Mouse (Mus musculus) forebrain, embryonic 14.5 days (tissue): ENCODE data around the gene Nppa. TPM values are rescaled to one million over a fixed set of nuclear protein-coding genes. Genes with fewer than 3 reads are reported as not detected.

Experiments
- ATAC-seq: fragments of 200-750 bp; cut with Nextera tagmentation; 2 replicates; pipeline ENCODE4 v1.8.0; 2017; ENCODE audit warnings: mild to moderate bottlenecking, moderate library complexity
- DNase-seq: peaks from one replicate; pipeline ENCODE4 v3.0.0-alpha.2; 2015; ENCODE audit warnings: low spot score
- H3K27ac ChIP-seq: fragments of 300-500 bp; sonication (generic); 2 replicates; pipeline ENCODE4 v1.5.1; 2014; ENCODE audit warnings: low read depth, mild to moderate bottlenecking, control low read depth, low read length, moderate library complexity
- H3K27me3 ChIP-seq: fragments of 300-500 bp; sonication (generic); replicated peaks from 2 replicates; pipeline ENCODE4 v1.6.1; 2014; ENCODE audit warnings: low read length, control low read depth, mixed read lengths; ENCODE audit not compliant: control insufficient read depth, insufficient read depth
- H3K36me3 ChIP-seq: fragments of 300-500 bp; sonication (generic); 2 replicates; pipeline ENCODE4 v1.6.1; 2014; ENCODE audit warnings: low read length, control low read depth; ENCODE audit not compliant: control insufficient read depth, insufficient read depth
- H3K4me1 ChIP-seq: fragments of 300-500 bp; sonication (generic); 2 replicates; pipeline ENCODE4 v1.6.1; 2014; ENCODE audit warnings: antibody characterized with exemption, low read length, control low read depth; ENCODE audit not compliant: control insufficient read depth, insufficient read depth
- H3K4me2 ChIP-seq: fragments of 300-500 bp; sonication (generic); 2 replicates; pipeline ENCODE4 v1.6.1; 2014; ENCODE audit warnings: mild to moderate bottlenecking, control low read depth, low read length
- H3K4me3 ChIP-seq: fragments of 300-500 bp; sonication (generic); 2 replicates; pipeline ENCODE4 v1.5.1; 2014; ENCODE audit warnings: low read depth, low read length, control low read depth
- H3K9ac ChIP-seq: fragments of 300-500 bp; sonication (generic); 2 replicates; pipeline ENCODE4 v1.6.1; 2014; ENCODE audit warnings: mild to moderate bottlenecking, low read length, control low read depth, moderate library complexity
- H3K9me3 ChIP-seq: fragments of 300-500 bp; sonication (generic); replicated peaks from 2 replicates; pipeline ENCODE4 v1.6.1; 2016; ENCODE audit warnings: low read length, control low read depth, mixed read lengths; ENCODE audit not compliant: control insufficient read depth
- WGBS: fragments of 180-500 bp; shearing (Covaris S2); extraction: QIAGEN DNeasy Blood & Tissue Kit; methylation state at CpG from one replicate; pipeline ENCODE4 v1.1.7; 2014; 5-methylcytosine and 5-hydroxymethylcytosine counted together
- polyA plus RNA-seq: library from polyadenylated mRNA; unstranded; fragments of >200 nt; fragmentation: Nextera tagmentation; extraction: Ambion mirVana; gene quantifications from 2 replicates; pipeline ENCODE4 v1.2.1, GENCODE M21; 2014

Gene Nppa
- polyA plus RNA-seq: 0.80 and 1.1 TPM in 2 replicates

GRCm38 (mm10) chr4:148000202-148000772 lies at the start of gene Nppa:
Gene Nppa (plus strand): TSS chr4:148000722.
- ATAC-seq: peak; percentile 38; the same call in 1 of the 2 replicates
- WGBS: 56% methylated on average over 12 of the region's 12 CpGs
- Histone ChIP-seq H3K4me2 (no peak within 1 kb of the TSS), H3K4me3 (no peak within 1 kb of the TSS), H3K27me3 (no peaks in the 10 kb centered on the region), H3K36me3 (peaks cover 22% of the 10 kb centered on the region), H3K9ac (no peak within 1 kb of the TSS), H3K4me1 (peaks cover 3% of the 10 kb centered on the region; the same call in 1 of the 2 replicates), H3K9me3 (no peaks in the 10 kb centered on the region), H3K27ac (no peak within 1 kb of the TSS)
- peak; percentile 26 for DNase-seq

- DNase-seq: peak; percentile 72
- peaks cover 16% of the 10 kb centered on the region; the same call in 1 of the 2 replicates for H3K36me3 ChIP-seq
- no peaks in the 10 kb centered on the region for H3K27me3 ChIP-seq
- no peak overlapping the region for H3K4me3 ChIP-seq
- H3K4me2 ChIP-seq: no peak overlapping the region
- peak; percentile 50; the same call in 1 of the 2 replicates for ATAC-seq
- no peaks in the 10 kb centered on the region for H3K9me3 ChIP-seq
- no peak overlapping the region for H3K27ac ChIP-seq
- 10% methylated on average over 4 of the region's 4 CpGs for WGBS
- H3K4me1 ChIP-seq: no peaks in the 10 kb centered on the region
- no peak overlapping the region for H3K9ac ChIP-seq
Observed at GRCm38 (mm10) chr4:147953590-147953989, 46.9 kb upstream of the Nppa start.

GRCm38 (mm10) chr4:147957141-147957540 lies 43.4 kb upstream of the Nppa start:
- no peak overlapping the region for H3K27ac ChIP-seq
- H3K4me2 ChIP-seq: no peak overlapping the region
- ATAC-seq: no peak
- no peak overlapping the region for H3K4me3 ChIP-seq
- no peaks in the 10 kb centered on the region for H3K4me1 ChIP-seq
- peaks cover under 1% of the 10 kb centered on the region; the same call in 1 of the 2 replicates for H3K36me3 ChIP-seq
- H3K9ac ChIP-seq: no peak overlapping the region
- H3K27me3 ChIP-seq: no peaks in the 10 kb centered on the region
- DNase-seq: no peak
- H3K9me3 ChIP-seq: no peaks in the 10 kb centered on the region
- WGBS: 40% methylated on average over 11 of the region's 11 CpGs

- Histone ChIP-seq H3K4me2 (no peak overlapping the region), H3K27me3 (no peaks in the 10 kb centered on the region), H3K9me3 (no peaks in the 10 kb centered on the region), H3K9ac (no peak overlapping the region), H3K27ac (no peak overlapping the region), H3K4me3 (no peak overlapping the region), H3K4me1 (no peaks in the 10 kb centered on the region), H3K36me3 (no peaks in the 10 kb centered on the region)
- WGBS: 48% methylated on average over 6 of the region's 6 CpGs
- DNase-seq (peak; percentile 85), ATAC-seq (peak; percentile 85)
Observed at GRCm38 (mm10) chr4:147959881-147960831, 40.4 kb upstream of the Nppa start.

- no peak overlapping the region for H3K27ac ChIP-seq
- WGBS: 60% methylated on average over 6 of the region's 6 CpGs
Observed at GRCm38 (mm10) chr4:147962781-147963180, 37.7 kb upstream of the Nppa start.

GRCm38 (mm10) chr4:147963623-147964022 lies 36.9 kb upstream of the Nppa start:
- H3K4me1 ChIP-seq: no peaks in the 10 kb centered on the region
- H3K4me3 ChIP-seq: no peak overlapping the region
- no peak for DNase-seq
- H3K27me3 ChIP-seq: no peaks in the 10 kb centered on the region
- no peak for ATAC-seq
- no peak overlapping the region for H3K4me2 ChIP-seq
- H3K9ac ChIP-seq: no peak overlapping the region
- no peaks in the 10 kb centered on the region for H3K36me3 ChIP-seq
- no peak overlapping the region for H3K27ac ChIP-seq
- H3K9me3 ChIP-seq: no peaks in the 10 kb centered on the region
- 91% methylated on average over 15 of the region's 15 CpGs for WGBS

More at GRCm38 (mm10) chr4:147962781-147963180, 37.7 kb upstream of the Nppa start:
- Histone ChIP-seq H3K4me2 (no peak overlapping the region), H3K36me3 (no peaks in the 10 kb centered on the region), H3K27me3 (no peaks in the 10 kb centered on the region), H3K9ac (no peak overlapping the region), H3K4me1 (no peaks in the 10 kb centered on the region), H3K9me3 (no peaks in the 10 kb centered on the region), H3K4me3 (no peak overlapping the region)
- ATAC-seq (no peak), DNase-seq (no peak)

- H3K27me3 ChIP-seq: no peaks in the 10 kb centered on the region
- H3K4me1 ChIP-seq: no peaks in the 10 kb centered on the region
- no peak overlapping the region for H3K9ac ChIP-seq
- DNase-seq (no peak), ATAC-seq (no peak)
- no peak overlapping the region for H3K4me3 ChIP-seq
- no peak overlapping the region for H3K27ac ChIP-seq
- H3K36me3 ChIP-seq: no peaks in the 10 kb centered on the region
- H3K4me2 ChIP-seq: no peak overlapping the region
- 85% methylated on average over 7 of the region's 7 CpGs for WGBS
- no peaks in the 10 kb centered on the region for H3K9me3 ChIP-seq
Observed at GRCm38 (mm10) chr4:147965712-147966111, 34.8 kb upstream of the Nppa start.

- Histone ChIP-seq H3K4me2 (no peak overlapping the region), H3K4me1 (no peaks in the 10 kb centered on the region), H3K36me3 (no peaks in the 10 kb centered on the region), H3K4me3 (no peak overlapping the region), H3K27me3 (no peaks in the 10 kb centered on the region), H3K9me3 (no peaks in the 10 kb centered on the region), H3K9ac (no peak overlapping the region), H3K27ac (no peak overlapping the region)
- ATAC-seq: no peak
- DNase-seq: no peak
- 89% methylated on average over 2 of the region's 2 CpGs for WGBS
Observed at GRCm38 (mm10) chr4:147968816-147969215, 31.7 kb upstream of the Nppa start.

- Histone ChIP-seq H3K9ac (no peak overlapping the region), H3K4me2 (no peak overlapping the region), H3K9me3 (no peaks in the 10 kb centered on the region), H3K27ac (no peak overlapping the region), H3K4me3 (no peak overlapping the region), H3K27me3 (no peaks in the 10 kb centered on the region), H3K4me1 (no peaks in the 10 kb centered on the region), H3K36me3 (no peaks in the 10 kb centered on the region)
- 53% methylated on average over 9 of the region's 9 CpGs for WGBS
- no peak for ATAC-seq
- DNase-seq: no peak
Observed at GRCm38 (mm10) chr4:147969337-147969736, 31.2 kb upstream of the Nppa start.
